ENCODE assay signal across 8 mouse cellular contexts in genomic region chr6:67158765-67159164, GRCm38 (mm10).
DNase-seq lines count a peak whose midpoint lies in the region; ATAC-seq and TF ChIP-seq lines count a peak whose summit lies in the region.

No protein-coding gene starts in this region.

- H3K4me3 ChIP-seq in forebrain, embryonic 11.5 days (ENCODE audit: low read depth, low read length): no peak overlapping the region
- no peak overlapping the region for H3K4me3 ChIP-seq in heart, embryonic 15.5 days
- H3K4me3 ChIP-seq in liver, embryonic 14.5 days (ENCODE audit: insufficient read depth in 1 of 2, low read depth in 2 of 2, low read length in 2 of 2): no peak overlapping the region
- H3K4me3 ChIP-seq in neural tube, embryonic 11.5 days (ENCODE audit: low read depth, low read length): no peak overlapping the region
- no peak overlapping the region for H3K4me3 ChIP-seq in stomach, embryonic 16.5 days (replicated peaks; ENCODE audit: low read length)

- H3K27me3 ChIP-seq in forebrain, embryonic 11.5 days (ENCODE audit: control insufficient read depth, insufficient read depth, low read length): no peaks in the 10 kb centered on the region
- no peaks in the 10 kb centered on the region for H3K27me3 ChIP-seq in heart, embryonic 15.5 days
- H3K27me3 ChIP-seq in liver, embryonic 14.5 days (ENCODE audit: control insufficient read depth, insufficient read depth, low read length): no peaks in the 10 kb centered on the region
- no peaks in the 10 kb centered on the region for H3K27me3 ChIP-seq in neural tube, embryonic 11.5 days (ENCODE audit: control insufficient read depth, insufficient read depth, low read length)
- no peaks in the 10 kb centered on the region for H3K27me3 ChIP-seq in stomach, embryonic 16.5 days (ENCODE audit: control insufficient read depth, insufficient read depth, low read length)

- H3K9ac ChIP-seq in forebrain, embryonic 11.5 days (ENCODE audit: low read length): no peak overlapping the region
- no peak overlapping the region for H3K9ac ChIP-seq in heart, embryonic 15.5 days
- no peak overlapping the region for H3K9ac ChIP-seq in liver, embryonic 14.5 days (replicated peaks)
- no peak overlapping the region for H3K9ac ChIP-seq in neural tube, embryonic 11.5 days (ENCODE audit: low read length)
- H3K9ac ChIP-seq in stomach, embryonic 16.5 days (ENCODE audit: low read length): no peak overlapping the region

- 5% methylated on average over 10 of the region's 10 CpGs for WGBS in forebrain, embryonic 11.5 days
- 1% methylated on average over 10 of the region's 10 CpGs for WGBS in heart, embryonic 15.5 days
- under 1% methylated on average over 10 of the region's 10 CpGs for WGBS in liver, embryonic 14.5 days (ENCODE audit: insufficient replicate concordance)
- WGBS in neural tube, embryonic 11.5 days: 6% methylated on average over 10 of the region's 10 CpGs
- under 1% methylated on average over 10 of the region's 10 CpGs for WGBS in stomach, embryonic 16.5 days

- no peaks in the 10 kb centered on the region for H3K4me1 ChIP-seq in forebrain, embryonic 11.5 days (replicated peaks; ENCODE audit: control insufficient read depth, insufficient read depth, low read length)
- no peaks in the 10 kb centered on the region for H3K4me1 ChIP-seq in heart, embryonic 15.5 days (replicated peaks)
- H3K4me1 ChIP-seq in liver, embryonic 14.5 days (replicated peaks; ENCODE audit: control insufficient read depth in 2 of 2, insufficient read depth in 2 of 2, low read length in 1 of 2): peaks cover 48% of the 10 kb centered on the region in 2 experiments
- H3K4me1 ChIP-seq in neural tube, embryonic 11.5 days (ENCODE audit: control insufficient read depth, insufficient read depth, low read length): no peaks in the 10 kb centered on the region
- no peaks in the 10 kb centered on the region; the same call in 1 of the 2 replicates for H3K4me1 ChIP-seq in stomach, embryonic 16.5 days (ENCODE audit: control insufficient read depth, insufficient read depth, low read length)

- peak; percentile 65 to 80 for DNase-seq in CD8-positive naive resting alpha-beta T cell, adult 2 months (ENCODE audit: low read depth in 2 of 2, low spot score in 2 of 2)
- peak; percentile 93 for DNase-seq in c-Kit-positive CD71-positive TER-119-negative erythroid progenitor cells, embryonic 14.5 days (ENCODE audit: low read depth)
- peak; percentile 92 for DNase-seq in forebrain, embryonic 11.5 days (ENCODE audit: low spot score)
- DNase-seq in kidney, postnatal 14 days: peak; percentile 91
- DNase-seq in liver, embryonic 14.5 days (ENCODE audit: low read depth in 3 of 3, low spot score in 3 of 3): peak; percentile 82 to 94 (median 92)
- peak; percentile 87 for DNase-seq in neural tube, embryonic 11.5 days (ENCODE audit: low spot score)

- ATAC-seq in forebrain, embryonic 11.5 days (replicated peaks; ENCODE audit: low FRiP score): peak; percentile 92
- ATAC-seq in heart, embryonic 15.5 days (replicated peaks; ENCODE audit: insufficient number of reproducible peaks, insufficient read depth, low FRiP score, low read depth): no peak; the same call in 1 of the 2 replicates
- ATAC-seq in liver, embryonic 14.5 days (ENCODE audit: insufficient read depth): peak; percentile 6; the same call in 1 of the 2 replicates
- peak; percentile 84 for ATAC-seq in neural tube, embryonic 11.5 days (ENCODE audit: insufficient read depth, low FRiP score, low TSS enrichment)
- peak; percentile 81 for ATAC-seq in stomach, embryonic 16.5 days (ENCODE audit: insufficient read depth, low FRiP score)

- H3K27ac ChIP-seq in forebrain, embryonic 11.5 days (ENCODE audit: low read depth, low read length): no peak overlapping the region
- H3K27ac ChIP-seq in heart, embryonic 15.5 days: no peak overlapping the region
- H3K27ac ChIP-seq in liver, embryonic 14.5 days: no peak overlapping the region; the same call in 1 of the 2 replicates
- no peak overlapping the region for H3K27ac ChIP-seq in neural tube, embryonic 11.5 days (ENCODE audit: low read depth, low read length)
- no peak overlapping the region for H3K27ac ChIP-seq in stomach, embryonic 16.5 days (ENCODE audit: low read length)

- H3K9me3 ChIP-seq in forebrain, embryonic 11.5 days (ENCODE audit: control insufficient read depth, low read length): no peaks in the 10 kb centered on the region
- no peaks in the 10 kb centered on the region for H3K9me3 ChIP-seq in heart, embryonic 15.5 days (replicated peaks)
- no peaks in the 10 kb centered on the region for H3K9me3 ChIP-seq in liver, embryonic 14.5 days (ENCODE audit: control insufficient read depth, low read length)
- no peaks in the 10 kb centered on the region for H3K9me3 ChIP-seq in neural tube, embryonic 11.5 days (ENCODE audit: control insufficient read depth, low read length)
- no peaks in the 10 kb centered on the region for H3K9me3 ChIP-seq in stomach, embryonic 16.5 days (replicated peaks; ENCODE audit: control insufficient read depth, low read length)

- peak; percentile 95 for TF ChIP-seq CTCF in liver, embryonic 14.5 days (IDR thresholded peaks at IDR 0.05; ENCODE audit: low read depth)

- H3K4me2 ChIP-seq in forebrain, embryonic 11.5 days (ENCODE audit: low read depth, low read length, severe bottlenecking): no peak overlapping the region; the same call in 1 of the 2 replicates
- peak overlapping the region; percentile 28; the same call in 1 of the 2 replicates for H3K4me2 ChIP-seq in heart, embryonic 15.5 days
- peak overlapping the region; percentile 63 for H3K4me2 ChIP-seq in liver, embryonic 14.5 days (ENCODE audit: low read depth)
- H3K4me2 ChIP-seq in neural tube, embryonic 11.5 days (ENCODE audit: low read depth): no peak overlapping the region
- H3K4me2 ChIP-seq in stomach, embryonic 16.5 days (ENCODE audit: low read depth, low read length): peak overlapping the region; percentile 23

- TF ChIP-seq EP300 in liver, embryonic 14.5 days (IDR thresholded peaks at IDR 0.05; ENCODE audit: low read depth): peak; percentile 63

- H3K36me3 ChIP-seq in forebrain, embryonic 11.5 days (ENCODE audit: control insufficient read depth, insufficient read depth, low read length): no peaks in the 10 kb centered on the region
- H3K36me3 ChIP-seq in heart, embryonic 15.5 days: no peaks in the 10 kb centered on the region
- H3K36me3 ChIP-seq in liver, embryonic 14.5 days (replicated peaks; ENCODE audit: control insufficient read depth, insufficient read depth, low read depth): no peaks in the 10 kb centered on the region
- H3K36me3 ChIP-seq in neural tube, embryonic 11.5 days (ENCODE audit: control insufficient read depth, insufficient read depth, low read length): no peaks in the 10 kb centered on the region
- H3K36me3 ChIP-seq in stomach, embryonic 16.5 days (ENCODE audit: control insufficient read depth, insufficient read depth, low read length): no peaks in the 10 kb centered on the region

Comparison
In these comparisons a context has a peak if more than half of its experiments do, and no peak if none do; other contexts are left out.
1. H3K4me2 ChIP-seq: peak in heart, embryonic 15.5 days (single experiment), liver, embryonic 14.5 days (single experiment) and stomach, embryonic 16.5 days (single experiment); none in forebrain, embryonic 11.5 days (single experiment) and neural tube, embryonic 11.5 days (single experiment).
2. Peak in every context shown above with its lines, with median percentiles within 50 percentile points of each other: DNase-seq.